Mouse (Mus musculus) bone marrow, adult 2 months (tissue): ENCODE measurements at regions not wholly inside any gene's neighbourhood (a gene's known extent, or its start where the extent isn't known, plus 50 kb on each side); places are given as distances from the start of the nearest gene placed in this dataset.

Experiments used
- H3K27ac ChIP-seq: fragments of 200-500 bp; 2 replicates; pipeline ENCODE4 v1.5.1; 2012; ENCODE audit warnings: low read depth, mild to moderate bottlenecking, control low read depth, inconsistent platforms, low read length; ENCODE audit not compliant: control insufficient read depth, poor library complexity, insufficient read depth
- H3K4me1 ChIP-seq: fragments of 200-500 bp; 2 replicates; pipeline ENCODE4 v1.6.1; 2011; ENCODE audit warnings: low read length; ENCODE audit not compliant: control insufficient read depth, insufficient read depth
- H3K4me3 ChIP-seq: fragments of 200-500 bp; replicated peaks from 2 replicates; pipeline ENCODE3; 2011; ENCODE audit warnings: mild to moderate bottlenecking, low read depth, low read length, control low read depth; ENCODE audit not compliant: control insufficient read depth
- CTCF ChIP-seq: fragments of 200-500 bp; IDR thresholded peaks from 2 replicates; pipeline ENCODE4 v1.5.1; 2011; ENCODE audit warnings: low read length, control low read depth; ENCODE audit not compliant: control insufficient read depth, insufficient read depth
- POLR2A ChIP-seq: fragments of 200-500 bp; IDR thresholded peaks from 2 replicates; pipeline ENCODE4 v1.6.1; 2011; ENCODE audit warnings: low read depth, mild to moderate bottlenecking, control low read depth, low read length, borderline replicate concordance; ENCODE audit not compliant: control insufficient read depth
- WGBS: fragments of 180-500 bp; shearing (Covaris S2); methylation state at CpG from one replicate; pipeline ENCODE4 v1.1.7; 2018; 5-methylcytosine and 5-hydroxymethylcytosine counted together

DNA sequence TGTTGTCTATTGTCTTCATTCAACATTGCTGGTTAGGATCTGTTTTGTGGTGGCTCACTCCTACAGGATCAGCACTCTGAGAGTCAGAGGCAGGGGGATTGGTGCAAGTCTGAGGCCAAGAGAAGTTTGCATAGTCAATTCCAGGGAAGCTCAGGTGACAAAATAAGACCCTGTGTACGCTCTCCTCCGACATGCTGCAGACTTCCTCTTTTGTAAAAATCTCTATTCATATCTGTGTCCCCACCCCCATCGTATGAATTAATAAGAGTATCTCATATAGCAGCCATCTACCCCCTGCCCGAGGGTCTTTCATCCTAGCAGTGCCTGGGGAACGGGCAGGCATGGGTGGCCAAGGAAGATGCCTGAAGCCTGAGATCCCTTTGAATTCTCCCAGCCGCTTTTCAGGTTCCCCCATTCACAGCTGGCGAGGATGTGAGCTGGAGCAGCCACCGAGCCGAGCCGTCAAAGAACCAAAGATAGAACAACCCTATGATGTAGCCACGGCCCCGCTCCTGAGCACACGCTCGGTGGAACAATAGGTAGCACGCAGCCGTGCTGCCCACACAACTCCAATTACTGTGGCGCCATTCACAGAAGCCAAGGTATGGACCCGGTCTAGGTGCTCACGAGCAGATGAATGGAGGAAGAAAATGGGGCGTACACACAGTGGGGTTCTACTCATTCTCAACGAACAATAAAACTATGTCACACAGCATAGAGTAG lies 120.4 kb upstream of the 1600014C23Rik start:
- Histone ChIP-seq H3K27ac (no peak overlapping the region), H3K4me3 (no peak overlapping the region), H3K4me1 (no peaks in the 10 kb centered on the region)
- no peak for TF ChIP-seq CTCF
- TF ChIP-seq POLR2A, result no peak
- WGBS, result 50% methylated on average over 21 of the region's 21 CpGs

DNA sequence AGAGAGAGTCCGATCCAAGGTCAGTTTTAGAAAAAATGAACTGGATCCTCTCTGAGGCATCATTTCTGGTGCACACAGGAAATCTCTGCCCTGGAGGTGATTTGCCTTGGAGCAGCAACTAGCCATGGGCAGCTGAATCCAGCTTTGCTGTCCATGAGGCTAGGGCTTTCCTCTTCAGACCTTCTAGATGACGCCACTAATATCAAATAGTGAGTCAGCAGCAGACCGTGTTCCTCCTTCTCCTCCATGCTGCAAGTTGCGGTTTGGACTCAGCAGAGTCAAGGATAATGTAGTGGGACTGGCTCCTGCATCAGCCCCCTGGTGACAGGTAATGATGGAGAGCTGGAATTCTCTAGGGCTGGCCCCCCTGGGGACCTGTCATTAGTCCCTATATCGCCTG lies 118.8 kb upstream of the 1600014C23Rik start:
- Histone ChIP-seq H3K27ac (no peak overlapping the region), H3K4me3 (no peak overlapping the region), H3K4me1 (no peaks in the 10 kb centered on the region)
- 25% methylated on average over 5 of the region's 5 CpGs for WGBS
- TF ChIP-seq CTCF, result no peak

DNA sequence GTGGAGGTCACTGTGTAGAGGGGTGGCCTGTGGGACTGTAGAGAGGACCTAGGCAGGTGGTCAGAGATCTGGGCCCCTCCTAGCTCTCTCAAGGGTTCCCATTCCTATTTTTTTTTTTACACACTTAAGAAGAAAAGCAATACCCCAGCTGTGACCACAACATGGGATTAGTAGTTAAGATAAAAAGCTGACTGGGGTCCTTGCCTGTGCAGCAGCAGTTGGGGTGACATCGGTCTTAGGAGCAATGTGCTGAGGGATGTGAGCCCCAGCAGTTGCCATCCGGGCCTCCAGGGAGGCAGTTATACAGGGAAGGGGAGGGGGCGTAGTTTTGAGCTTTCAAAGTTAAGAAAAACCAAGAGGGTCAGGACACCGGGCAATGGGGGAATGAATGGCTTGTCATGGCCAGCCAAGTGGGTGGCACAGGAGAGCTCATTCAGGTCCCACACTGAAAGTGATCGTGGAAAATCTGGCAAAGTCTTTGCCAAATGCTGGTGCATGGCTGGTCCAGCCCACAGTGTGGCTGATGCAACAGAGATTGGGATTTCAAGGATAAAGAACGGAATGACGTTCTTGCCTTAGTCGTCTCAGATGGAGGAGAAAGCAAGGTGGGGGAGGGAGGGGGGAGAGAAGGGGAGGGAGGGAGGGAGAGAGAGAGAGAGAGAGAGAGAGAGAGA lies 118.2 kb upstream of the 1600014C23Rik start:
- Histone ChIP-seq H3K4me3 (no peak overlapping the region), H3K27ac (no peak overlapping the region), H3K4me1 (no peaks in the 10 kb centered on the region)
- WGBS, result 55% methylated on average over 8 of the region's 8 CpGs
- no peak for TF ChIP-seq POLR2A
- no peak for TF ChIP-seq CTCF

DNA sequence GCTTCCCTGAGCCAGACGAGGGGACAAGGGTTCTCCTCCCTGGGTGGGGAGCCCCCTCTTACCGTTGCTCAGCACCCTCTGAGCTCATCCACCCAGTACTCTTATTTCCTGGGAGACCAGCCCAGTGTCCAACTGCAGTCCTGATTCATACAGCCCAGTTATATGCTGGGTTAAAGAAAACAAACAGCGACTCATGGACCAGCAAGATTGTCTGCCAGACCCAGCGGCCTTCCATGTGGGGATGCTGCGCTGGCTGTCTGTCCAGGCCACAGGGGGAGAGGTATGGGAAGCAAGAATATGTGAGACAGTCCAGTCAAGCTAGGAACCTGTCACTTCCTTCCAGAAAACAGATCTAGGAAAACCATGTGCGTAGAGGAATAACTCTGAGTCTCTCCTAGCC lies 117.3 kb upstream of the 1600014C23Rik start:
- TF ChIP-seq CTCF (no peak), POLR2A (no peak)
- H3K4me3 ChIP-seq, result no peak overlapping the region
- 74% methylated on average over 6 of the region's 6 CpGs for WGBS
- no peak overlapping the region for H3K27ac ChIP-seq
- no peaks in the 10 kb centered on the region for H3K4me1 ChIP-seq

DNA sequence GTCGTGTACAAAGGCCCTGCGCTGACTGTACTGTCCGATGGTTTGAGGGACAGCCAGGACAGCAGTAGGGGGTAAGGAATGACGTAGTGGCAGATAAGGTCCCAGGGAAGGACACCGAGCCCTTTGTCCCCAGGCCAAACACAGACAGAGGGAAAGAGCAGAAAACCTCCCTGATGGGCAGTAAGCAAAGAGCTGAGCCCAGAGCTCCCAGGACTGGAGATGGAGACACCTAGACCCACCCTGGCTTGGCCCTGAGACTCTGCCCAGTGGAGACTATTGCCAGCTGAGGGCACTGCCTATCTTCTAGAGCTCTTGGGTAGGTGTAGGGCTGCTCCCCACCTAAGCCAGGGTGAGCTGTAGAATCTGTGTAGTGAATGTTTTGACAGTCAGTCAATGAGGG lies 116.5 kb upstream of the 1600014C23Rik start:
- 74% methylated on average over 5 of the region's 5 CpGs for WGBS
- TF ChIP-seq POLR2A (no peak), CTCF (0 out of 2 replicates have a peak, but pooled peaks have one; percentile 2)
- no peak overlapping the region for H3K4me3 ChIP-seq
- no peak overlapping the region for H3K27ac ChIP-seq
- no peaks in the 10 kb centered on the region for H3K4me1 ChIP-seq

DNA sequence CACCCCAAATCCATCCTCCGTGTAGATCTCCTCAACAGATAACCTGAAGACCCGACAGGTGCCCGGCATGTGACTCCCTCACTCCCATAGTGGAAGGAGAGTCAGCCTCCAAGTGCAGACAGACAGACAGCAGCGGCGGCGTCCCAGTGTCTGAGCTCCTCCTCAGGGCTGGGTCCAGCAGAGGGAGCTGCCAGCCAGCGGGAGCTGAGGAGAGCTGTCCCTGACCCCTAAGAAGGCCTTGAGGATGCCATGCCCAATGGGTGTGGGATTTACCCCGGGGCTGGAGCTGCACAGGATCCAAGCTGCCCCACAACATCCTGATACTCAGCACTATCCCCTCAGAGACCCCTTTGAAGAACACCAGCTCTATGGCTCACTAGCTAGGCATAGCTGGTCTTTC lies 115.0 kb upstream of the 1600014C23Rik start:
- Histone ChIP-seq H3K4me1 (no peaks in the 10 kb centered on the region), H3K27ac (no peak overlapping the region), H3K4me3 (no peak overlapping the region)
- TF ChIP-seq CTCF (peak; percentile 18; the same call in 1 of the 2 replicates), POLR2A (no peak)
- 39% methylated on average over 8 of the region's 8 CpGs for WGBS

DNA sequence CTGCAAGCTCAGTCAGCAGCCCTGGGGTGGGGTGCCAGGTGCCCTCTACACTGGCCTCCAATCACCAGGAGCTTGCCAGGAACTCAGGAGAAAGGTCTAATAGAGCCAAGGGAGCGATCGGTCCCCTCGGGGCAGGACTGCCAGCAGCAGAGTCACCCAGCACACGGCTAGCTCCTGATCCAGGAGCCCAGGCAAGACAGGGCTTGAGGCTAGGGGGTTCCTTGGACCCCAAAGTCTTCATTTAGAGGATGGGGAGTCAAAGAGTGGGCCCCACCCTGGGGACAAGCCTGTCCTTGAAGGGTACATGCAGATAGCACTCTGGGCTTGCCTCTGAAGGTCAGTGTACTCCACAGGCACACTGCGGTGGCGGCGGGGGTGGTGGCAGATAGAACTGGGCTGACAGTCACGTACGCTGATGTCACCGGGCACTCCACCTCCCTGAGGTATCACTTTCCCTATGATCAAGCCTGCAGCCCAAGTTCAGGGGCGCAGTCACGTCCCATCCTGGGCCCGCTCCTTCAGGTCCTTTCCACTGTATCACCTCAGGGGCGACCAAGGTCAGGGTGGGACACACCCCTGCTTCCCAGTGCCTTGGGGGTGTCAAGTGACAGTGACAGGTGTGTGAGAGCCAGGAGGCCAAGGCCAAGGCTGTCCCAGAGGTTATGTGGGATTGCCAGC lies 114.2 kb upstream of the 1600014C23Rik start:
- TF ChIP-seq CTCF (no peak), POLR2A (no peak)
- no peaks in the 10 kb centered on the region for H3K4me1 ChIP-seq
- 93% methylated on average over 14 of the region's 14 CpGs for WGBS
- no peak overlapping the region for H3K27ac ChIP-seq
- no peak overlapping the region for H3K4me3 ChIP-seq

DNA sequence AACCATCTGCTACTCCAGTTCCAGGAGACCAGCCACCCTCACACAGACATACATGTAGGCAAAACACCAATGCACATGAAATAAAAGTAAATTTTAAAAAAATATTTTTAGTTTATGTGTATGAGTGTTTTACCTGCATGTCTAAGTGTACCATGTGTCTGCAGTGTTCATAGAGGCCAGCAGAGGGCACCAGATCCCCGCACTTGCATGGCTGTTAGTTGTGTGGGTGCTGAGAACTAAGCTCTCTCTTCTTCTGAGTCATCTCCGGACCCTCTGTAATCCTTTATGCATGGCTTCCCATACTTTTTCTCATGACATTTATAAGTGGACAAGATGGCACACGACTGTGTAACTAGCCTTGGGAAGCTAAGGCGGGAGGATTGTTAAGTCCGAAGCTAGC lies 112.2 kb upstream of the 1600014C23Rik start:
- 83% methylated on average over 5 of the region's 5 CpGs for WGBS
- Histone ChIP-seq H3K27ac (no peak overlapping the region), H3K4me1 (no peaks in the 10 kb centered on the region), H3K4me3 (no peak overlapping the region)
- TF ChIP-seq POLR2A, result no peak
- TF ChIP-seq CTCF, result peak; percentile 58

DNA sequence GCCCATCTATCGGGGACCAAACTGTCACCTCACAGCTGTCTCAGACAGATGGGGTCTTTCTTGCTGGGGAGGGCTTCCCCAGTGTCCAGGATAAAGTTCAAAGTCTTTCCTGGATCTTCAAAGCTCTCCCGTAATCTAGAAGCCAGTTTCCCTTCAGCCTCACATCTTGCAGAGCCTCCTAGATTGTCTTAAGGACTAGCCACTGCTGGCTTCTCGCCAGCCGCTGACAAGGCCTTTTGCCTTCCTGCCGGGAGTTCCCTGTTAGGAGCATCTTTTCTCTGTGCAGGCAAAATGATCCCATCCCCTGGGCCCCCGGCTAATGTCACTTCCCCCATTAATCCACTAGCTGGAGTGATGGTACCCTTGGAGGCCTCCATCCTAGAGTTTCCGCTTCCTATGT lies 103.1 kb upstream of the 1600014C23Rik start:
- no peak overlapping the region for H3K27ac ChIP-seq
- TF ChIP-seq CTCF (no peak), POLR2A (no peak)
- H3K4me3 ChIP-seq, result no peak overlapping the region
- no peaks in the 10 kb centered on the region for H3K4me1 ChIP-seq
- WGBS, result 74% methylated on average over 7 of the region's 7 CpGs
